Mouse (Mus musculus) heart, embryonic 15.5 days (tissue): ENCODE results near the gene Cep78. TPM values are rescaled to one million over a fixed set of nuclear protein-coding genes. Genes with fewer than 3 reads are reported as not detected.

ENCODE experiments used
- ATAC-seq: fragments of 200-750 bp; cut with Nextera tagmentation; replicated peaks from 2 replicates; pipeline ENCODE4 v1.8.0; 2017; ENCODE audit warnings: low read depth, moderate TSS enrichment; ENCODE audit not compliant: insufficient number of reproducible peaks, insufficient read depth, low FRiP score
- H3K27ac ChIP-seq: fragments of 300-500 bp; sonication (generic); 2 replicates; pipeline ENCODE4 v1.5.1; 2015; ENCODE audit warnings: mild to moderate bottlenecking, inconsistent platforms
- H3K27me3 ChIP-seq: fragments of 300-500 bp; sonication (generic); 2 replicates; pipeline ENCODE4 v1.6.1; 2015; ENCODE audit warnings: inconsistent platforms
- H3K36me3 ChIP-seq: fragments of 300-500 bp; sonication (generic); 2 replicates; pipeline ENCODE4 v1.6.1; 2015; ENCODE audit warnings: mild to moderate bottlenecking, inconsistent platforms
- H3K4me1 ChIP-seq: fragments of 300-500 bp; sonication (generic); replicated peaks from 2 replicates; pipeline ENCODE4 v1.6.1; 2015; ENCODE audit warnings: inconsistent platforms
- H3K4me2 ChIP-seq: fragments of 300-500 bp; sonication (generic); 2 replicates; pipeline ENCODE4 v1.6.1; 2015; ENCODE audit warnings: inconsistent platforms, mild to moderate bottlenecking, moderate library complexity
- H3K4me3 ChIP-seq: fragments of 300-500 bp; sonication (generic); 2 replicates; pipeline ENCODE4 v1.5.1; 2015; ENCODE audit warnings: mild to moderate bottlenecking, inconsistent platforms
- H3K9ac ChIP-seq: fragments of 300-500 bp; sonication (generic); 2 replicates; pipeline ENCODE4 v1.6.1; 2015; ENCODE audit warnings: mild to moderate bottlenecking, inconsistent platforms
- H3K9me3 ChIP-seq: fragments of 300-500 bp; sonication (generic); replicated peaks from 2 replicates; pipeline ENCODE4 v1.6.1; 2016; ENCODE audit warnings: inconsistent platforms
- WGBS: fragments of 180-500 bp; shearing (Covaris S2); methylation state at CpG from one replicate; pipeline ENCODE4 v1.1.7; 2015; ENCODE audit warnings: mixed read lengths; 5-methylcytosine and 5-hydroxymethylcytosine counted together
- polyA plus RNA-seq: library from polyadenylated mRNA; unstranded; fragments of >200 nt; fragmentation: Nextera tagmentation; extraction: Ambion mirVana; gene quantifications from 2 replicates; pipeline ENCODE4 v1.2.1, GENCODE M21; 2015

Cep78 gene
- polyA plus RNA-seq, 1 experiment from 2014 or later, result 9.8 TPM

DNA sequence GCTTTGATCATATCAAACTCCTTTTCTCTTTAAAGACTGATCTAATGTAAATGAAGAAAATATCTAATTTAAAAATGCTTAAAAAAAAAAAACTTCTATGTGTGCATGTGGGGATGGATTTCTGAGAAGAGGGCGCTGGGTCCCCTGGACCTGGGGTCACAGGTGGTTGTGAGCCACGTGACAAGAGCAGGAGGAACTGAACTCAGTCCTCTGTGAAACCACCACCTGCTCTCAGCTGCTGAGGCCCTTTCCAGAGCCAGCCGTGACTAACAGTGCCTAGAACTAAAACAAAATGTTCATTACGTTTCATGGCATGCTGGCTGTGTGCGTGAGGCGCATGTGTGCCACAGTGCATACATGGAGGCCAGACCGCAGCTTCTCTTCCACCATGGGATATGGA is 20.3 kb downstream of the Cep78 start:
- ATAC-seq, result no peak
- Histone ChIP-seq H3K9me3 (no peaks in the 10 kb centered on the region), H3K27me3 (no peaks in the 10 kb centered on the region), H3K27ac (no peak overlapping the region), H3K4me1 (0 out of 2 replicates have a peak, but pooled peaks cover 3% of the 10 kb centered on the region), H3K36me3 (peaks cover 25% of the 10 kb centered on the region), H3K4me2 (no peak overlapping the region), H3K4me3 (no peak overlapping the region), H3K9ac (no peak overlapping the region)
- 88% methylated on average over 7 of the region's 7 CpGs for WGBS

DNA sequence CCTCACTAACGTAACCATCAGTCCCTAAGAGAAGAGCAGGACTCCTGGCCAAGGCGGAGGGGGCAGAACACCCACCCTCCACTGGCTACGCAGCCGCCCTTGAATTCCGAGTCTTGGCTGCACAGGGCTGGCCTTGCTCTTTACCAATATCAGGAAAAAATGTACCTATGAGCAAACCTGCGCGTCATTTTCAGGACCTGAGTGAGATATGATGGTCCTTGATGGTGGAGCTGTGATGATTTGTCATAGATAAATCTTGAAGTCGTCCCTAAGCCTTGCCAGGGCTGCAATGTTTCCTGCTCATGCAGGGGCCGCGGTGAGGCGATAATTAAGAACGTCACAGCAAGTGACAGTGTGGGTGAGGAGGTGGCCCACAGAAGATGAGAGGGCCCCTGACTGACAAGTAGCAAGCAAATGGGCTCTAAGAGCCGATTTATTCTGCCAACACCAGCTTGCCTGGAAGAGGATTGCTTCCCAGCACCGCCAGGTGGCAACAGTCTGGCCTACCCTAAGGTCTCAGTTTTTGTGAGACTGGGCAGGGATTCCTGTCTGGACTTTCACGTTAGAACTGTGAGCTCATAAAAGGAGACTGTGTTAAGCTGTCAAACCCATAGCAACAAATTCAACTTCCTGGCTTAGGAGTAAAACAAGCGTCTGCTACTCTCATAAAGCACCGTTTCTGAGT is 21.6 kb downstream of the Cep78 start:
- no peak for ATAC-seq
- Histone ChIP-seq H3K36me3 (peaks cover 20% of the 10 kb centered on the region), H3K9ac (no peak overlapping the region), H3K27ac (no peak overlapping the region), H3K9me3 (no peaks in the 10 kb centered on the region), H3K4me3 (no peak overlapping the region), H3K4me2 (no peak overlapping the region), H3K4me1 (0 out of 2 replicates have a peak, but pooled peaks cover 3% of the 10 kb centered on the region), H3K27me3 (no peaks in the 10 kb centered on the region)
- 83% methylated on average over 17 of the region's 17 CpGs for WGBS

DNA sequence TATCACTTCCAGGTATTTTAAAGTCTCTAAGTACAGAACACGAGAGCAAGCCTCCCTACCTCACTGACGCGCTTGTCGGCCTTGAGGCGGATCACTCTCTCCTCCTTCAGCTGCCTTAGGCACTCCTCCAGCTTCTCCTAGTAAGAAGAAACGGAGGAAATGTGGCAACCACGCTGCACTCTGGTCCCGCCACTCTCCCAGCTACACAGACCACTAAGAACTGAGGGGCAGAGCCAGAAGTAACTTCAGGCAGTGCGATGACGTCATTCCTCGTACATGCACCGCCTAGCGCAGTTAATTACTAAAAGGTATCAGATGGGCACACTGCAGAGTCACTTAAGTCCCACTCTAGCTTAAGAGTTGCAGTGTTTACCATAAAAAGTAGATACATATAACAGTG is 22.5 kb downstream of the Cep78 start:
- Histone ChIP-seq H3K36me3 (peaks cover 20% of the 10 kb centered on the region), H3K4me1 (0 out of 2 replicates have a peak, but pooled peaks cover 3% of the 10 kb centered on the region), H3K27ac (no peak overlapping the region), H3K9ac (no peak overlapping the region), H3K4me2 (no peak overlapping the region), H3K4me3 (no peak overlapping the region), H3K27me3 (no peaks in the 10 kb centered on the region), H3K9me3 (no peaks in the 10 kb centered on the region)
- ATAC-seq, result no peak
- WGBS, result 55% methylated on average over 13 of the region's 13 CpGs

DNA sequence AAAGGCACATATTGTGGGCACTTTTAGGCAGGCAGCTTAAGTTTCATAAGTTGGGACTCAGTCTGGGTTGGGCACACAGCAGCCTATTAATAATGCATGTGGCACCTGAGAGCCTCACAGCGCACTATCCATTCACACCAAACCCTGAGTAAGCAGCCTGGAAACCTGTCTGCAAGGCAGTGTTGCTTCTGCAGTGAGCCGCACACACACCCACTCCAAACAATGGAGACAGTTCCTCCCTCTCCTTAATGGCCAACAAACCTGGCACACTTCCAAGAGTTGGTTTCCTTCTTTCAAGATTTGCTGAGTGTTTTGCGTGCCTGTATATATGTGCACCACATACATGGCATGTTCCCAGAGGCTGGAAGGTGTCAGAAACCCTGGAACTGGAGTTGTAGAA is 34.6 kb downstream of the Cep78 start:
- H3K36me3 ChIP-seq, result peaks cover 6% of the 10 kb centered on the region; the same call in 1 of the 2 replicates
- H3K27me3 ChIP-seq, result no peaks in the 10 kb centered on the region
- H3K27ac ChIP-seq, result no peak overlapping the region
- 63% methylated on average over 3 of the region's 3 CpGs for WGBS
- H3K9ac ChIP-seq, result no peak overlapping the region
- no peaks in the 10 kb centered on the region for H3K4me1 ChIP-seq
- no peaks in the 10 kb centered on the region for H3K9me3 ChIP-seq
- H3K4me3 ChIP-seq, result no peak overlapping the region
- H3K4me2 ChIP-seq, result no peak overlapping the region
- ATAC-seq, result no peak

DNA sequence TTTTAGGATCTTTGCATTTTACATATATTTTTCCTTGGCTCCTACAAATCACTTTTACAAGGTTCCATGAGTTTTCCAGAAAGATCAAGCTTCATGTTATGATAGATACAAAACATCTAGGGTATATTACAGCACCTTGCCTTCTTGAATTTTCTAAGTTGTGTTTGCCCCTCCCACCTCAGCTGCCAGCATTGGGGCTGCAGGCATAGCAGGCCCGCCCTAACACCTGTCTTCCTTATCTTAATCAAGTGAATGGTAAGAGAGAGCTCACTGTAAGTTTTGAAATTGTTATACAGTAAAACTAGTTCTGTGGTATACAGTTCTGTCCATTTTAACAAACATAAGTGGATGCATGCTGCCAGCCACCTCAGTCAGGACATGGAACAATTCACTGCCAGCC is 35.9 kb downstream of the Cep78 start:
- H3K27ac ChIP-seq, result no peak overlapping the region
- H3K4me1 ChIP-seq, result no peaks in the 10 kb centered on the region
- H3K4me2 ChIP-seq, result no peak overlapping the region
- H3K4me3 ChIP-seq, result no peak overlapping the region
- H3K36me3 ChIP-seq, result no peaks in the 10 kb centered on the region
- no peak overlapping the region for H3K9ac ChIP-seq
- H3K27me3 ChIP-seq, result no peaks in the 10 kb centered on the region
- 66% methylated on average over 1 of the region's 1 CpGs for WGBS
- H3K9me3 ChIP-seq, result no peaks in the 10 kb centered on the region
- no peak for ATAC-seq

DNA sequence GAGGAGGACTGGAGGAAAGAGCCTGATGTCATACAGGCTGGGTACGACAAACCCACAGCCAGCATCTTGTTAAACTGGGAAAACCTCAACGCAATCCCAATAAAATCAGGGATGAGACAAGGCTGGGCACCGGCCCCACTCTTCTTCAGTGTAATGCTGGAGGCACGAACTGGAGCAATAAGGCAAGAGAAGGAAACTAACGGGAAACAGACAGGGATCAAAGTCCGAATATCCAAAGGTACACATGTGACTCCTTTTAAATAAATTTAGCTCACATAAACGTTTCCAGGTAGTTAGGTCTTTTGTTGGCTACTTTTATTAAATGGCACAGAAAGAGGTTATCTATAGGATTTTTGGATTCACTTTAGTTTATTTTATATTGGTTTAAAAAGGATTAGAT is 36.4 kb downstream of the Cep78 start:
- Histone ChIP-seq H3K4me2 (no peak overlapping the region), H3K9me3 (no peaks in the 10 kb centered on the region), H3K36me3 (no peaks in the 10 kb centered on the region), H3K27me3 (no peaks in the 10 kb centered on the region), H3K27ac (no peak overlapping the region), H3K4me1 (no peaks in the 10 kb centered on the region), H3K4me3 (no peak overlapping the region), H3K9ac (no peak overlapping the region)
- no peak for ATAC-seq
- WGBS, result 86% methylated on average over 7 of the region's 7 CpGs

DNA sequence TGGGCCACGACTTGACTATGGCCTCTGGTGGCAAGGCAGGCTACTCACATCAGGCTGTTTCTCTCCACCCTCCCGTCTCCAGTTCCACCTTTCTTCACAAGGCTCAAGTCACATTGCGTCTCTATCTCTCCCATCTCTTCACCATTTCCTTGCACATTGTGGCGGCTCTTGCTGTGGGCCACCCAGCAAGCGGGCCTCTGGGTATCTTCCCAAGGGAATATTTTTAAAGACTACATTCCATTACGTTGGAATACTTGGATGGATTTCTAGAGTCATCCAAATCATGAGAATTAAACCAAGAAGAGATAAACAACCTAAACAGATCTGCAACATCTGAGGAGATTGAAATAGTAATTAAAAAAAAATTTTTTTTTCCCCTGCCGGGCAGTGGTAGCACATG is 37.6 kb downstream of the Cep78 start, which contains the start of gene Psat1:
TSS of gene Psat1 (minus strand) at position 101 of the 400 bp plus-strand sequence.
- Histone ChIP-seq H3K27ac (no peak within 1 kb of the TSS), H3K9ac (no peak within 1 kb of the TSS), H3K4me2 (no peak within 1 kb of the TSS), H3K4me3 (no peak within 1 kb of the TSS), H3K4me1 (no peaks in the 10 kb centered on the region), H3K27me3 (no peaks in the 10 kb centered on the region), H3K36me3 (no peaks in the 10 kb centered on the region), H3K9me3 (no peaks in the 10 kb centered on the region)
- ATAC-seq, result no peak
- WGBS, result 66% methylated on average over 7 of the region's 7 CpGs

DNA sequence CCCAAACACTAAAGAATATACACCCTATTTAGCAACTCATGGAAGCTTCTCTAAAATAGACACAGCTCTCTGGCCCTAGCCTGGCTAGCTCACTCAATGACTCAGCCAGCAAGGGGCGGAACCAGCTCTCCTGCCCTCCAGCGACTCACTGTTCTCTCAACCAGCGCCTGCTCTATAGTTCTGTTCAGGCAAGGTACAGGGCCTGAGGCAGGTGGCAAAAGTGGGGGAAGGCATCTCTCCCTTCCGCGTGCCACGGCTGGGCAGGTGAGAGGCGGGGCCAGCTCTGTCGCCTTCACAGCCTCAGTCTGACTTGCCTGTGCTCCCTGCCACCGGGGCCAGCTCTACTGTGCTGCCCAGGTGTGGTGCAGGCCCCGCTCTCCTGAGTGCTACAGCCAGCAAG is 38.1 kb downstream of the Cep78 start:
- no peak overlapping the region for H3K4me3 ChIP-seq
- H3K9ac ChIP-seq, result no peak overlapping the region
- no peaks in the 10 kb centered on the region for H3K36me3 ChIP-seq
- no peak for ATAC-seq
- H3K27me3 ChIP-seq, result no peaks in the 10 kb centered on the region
- H3K27ac ChIP-seq, result no peak overlapping the region
- no peaks in the 10 kb centered on the region for H3K4me1 ChIP-seq
- 60% methylated on average over 10 of the region's 10 CpGs for WGBS
- H3K4me2 ChIP-seq, result no peak overlapping the region
- H3K9me3 ChIP-seq, result no peaks in the 10 kb centered on the region

DNA sequence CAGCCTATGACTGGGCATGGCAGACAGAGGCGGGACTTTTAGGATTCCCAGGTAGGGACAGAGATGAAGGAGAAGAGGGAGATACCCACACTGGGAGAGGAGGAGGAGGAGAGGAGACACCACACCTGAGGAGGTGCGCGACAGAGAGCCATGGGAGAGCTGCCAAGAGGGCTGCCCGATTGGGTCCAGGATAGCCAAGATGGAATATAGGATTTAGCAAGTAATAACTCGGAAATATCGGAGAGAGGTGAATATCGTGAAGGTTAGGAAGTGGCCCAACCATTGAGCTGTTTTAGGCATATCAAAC is 41.7 kb downstream of the Cep78 start:
- 78% methylated on average over 7 of the region's 7 CpGs for WGBS
- H3K4me2 ChIP-seq, result no peak overlapping the region
- no peak for ATAC-seq
- H3K4me1 ChIP-seq, result no peaks in the 10 kb centered on the region
- H3K9me3 ChIP-seq, result no peaks in the 10 kb centered on the region
- no peaks in the 10 kb centered on the region for H3K36me3 ChIP-seq
- H3K27me3 ChIP-seq, result no peaks in the 10 kb centered on the region
- no peak overlapping the region for H3K27ac ChIP-seq
- H3K4me3 ChIP-seq, result no peak overlapping the region
- H3K9ac ChIP-seq, result no peak overlapping the region

DNA sequence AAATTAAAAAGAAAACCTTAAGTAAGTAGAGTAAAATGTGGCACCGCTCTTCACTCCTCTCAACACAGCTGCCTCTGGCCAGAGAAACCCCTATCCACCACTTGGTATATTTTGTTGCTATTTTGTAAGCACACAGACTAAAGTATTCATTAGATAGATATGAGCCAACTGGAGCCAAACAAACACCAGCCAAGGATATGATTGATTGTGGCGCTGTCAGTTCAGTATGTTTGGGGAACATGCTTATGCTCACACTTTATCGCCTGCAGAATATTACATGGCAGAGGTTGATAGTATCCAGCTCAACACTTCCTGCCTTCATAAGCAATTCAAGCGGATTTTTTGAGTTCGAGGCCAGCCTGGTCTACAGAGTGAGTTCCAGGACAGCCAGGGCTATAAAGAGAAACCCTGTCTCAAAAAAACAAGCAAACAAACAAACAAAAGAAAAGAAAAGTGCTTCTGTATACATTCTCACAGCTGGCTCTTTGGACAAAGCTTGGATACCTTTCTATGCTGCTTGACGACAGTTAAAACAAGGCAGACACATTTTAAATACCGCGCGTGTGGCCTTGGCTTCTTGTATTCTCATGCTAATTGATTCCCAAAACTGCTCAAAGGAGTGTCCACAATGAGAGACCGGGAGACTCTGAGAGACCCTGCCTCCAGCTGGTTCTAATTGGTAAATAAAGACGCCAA is 42.2 kb downstream of the Cep78 start:
- H3K4me2 ChIP-seq, result no peak overlapping the region
- no peaks in the 10 kb centered on the region for H3K27me3 ChIP-seq
- no peak for ATAC-seq
- no peak overlapping the region for H3K9ac ChIP-seq
- H3K4me3 ChIP-seq, result no peak overlapping the region
- H3K4me1 ChIP-seq, result no peaks in the 10 kb centered on the region
- no peaks in the 10 kb centered on the region for H3K9me3 ChIP-seq
- WGBS, result 65% methylated on average over 11 of the region's 11 CpGs
- no peak overlapping the region for H3K27ac ChIP-seq
- no peaks in the 10 kb centered on the region for H3K36me3 ChIP-seq

DNA sequence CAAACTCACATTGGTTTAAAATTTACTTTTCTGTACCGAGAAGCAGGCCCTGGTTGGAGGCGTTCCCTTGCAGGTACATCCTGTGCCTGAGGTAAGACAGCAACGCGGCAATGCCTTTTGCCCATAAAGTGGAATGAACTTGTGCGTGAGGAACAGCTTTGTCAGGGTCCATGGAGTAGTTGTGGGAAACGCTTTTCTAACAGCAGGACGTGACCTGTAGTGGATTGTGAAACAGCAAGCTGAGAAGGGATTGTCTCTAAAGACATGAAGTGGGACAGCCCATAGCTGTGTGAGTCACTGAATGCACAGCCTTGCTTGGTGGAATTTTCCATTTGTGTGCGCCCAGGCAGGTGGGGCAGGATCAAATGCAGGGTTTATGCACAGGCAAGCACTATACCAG is 43.4 kb downstream of the Cep78 start:
- no peaks in the 10 kb centered on the region for H3K4me1 ChIP-seq
- no peaks in the 10 kb centered on the region for H3K27me3 ChIP-seq
- WGBS, result 75% methylated on average over 8 of the region's 8 CpGs
- H3K4me3 ChIP-seq, result no peak overlapping the region
- H3K36me3 ChIP-seq, result no peaks in the 10 kb centered on the region
- H3K27ac ChIP-seq, result no peak overlapping the region
- no peak for ATAC-seq
- H3K9me3 ChIP-seq, result no peaks in the 10 kb centered on the region
- H3K9ac ChIP-seq, result no peak overlapping the region
- H3K4me2 ChIP-seq, result no peak overlapping the region

DNA sequence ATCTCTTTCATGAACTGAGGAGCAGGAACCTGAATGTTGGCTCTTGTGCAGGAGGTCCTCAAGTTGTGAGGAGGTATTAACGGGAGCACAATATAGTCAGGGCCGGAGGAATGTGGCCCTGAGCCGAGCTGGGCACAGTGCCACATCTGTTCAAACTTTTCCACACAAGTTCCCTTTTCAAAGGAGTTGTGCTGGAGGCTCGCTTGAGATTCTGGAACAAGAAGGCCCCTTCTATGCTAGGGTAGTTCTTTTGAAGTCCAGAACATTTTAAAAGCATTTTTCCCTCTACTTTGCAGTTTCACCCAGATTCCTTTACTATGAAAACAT is 59.1 kb downstream of the Cep78 start:
- peak overlapping the region; percentile 65; the same call in 1 of the 2 replicates for H3K9ac ChIP-seq

More for the DNA sequence above, 59.1 kb downstream of the Cep78 start:
- Histone ChIP-seq H3K4me3 (peak overlapping the region; percentile 78), H3K27me3 (no peaks in the 10 kb centered on the region), H3K4me1 (peaks cover 30% of the 10 kb centered on the region), H3K36me3 (no peaks in the 10 kb centered on the region), H3K27ac (peak overlapping the region; percentile 90), H3K4me2 (peak overlapping the region; percentile 99), H3K9me3 (no peaks in the 10 kb centered on the region)
- WGBS, result 6% methylated on average over 4 of the region's 4 CpGs
- ATAC-seq, result peak; percentile 73
